Comparison of ENCODE assay signal across 8 mouse cellular contexts in genomic region chr19:6334673-6335457, GRCm38 (mm10). TPM values are rescaled to one million over a fixed set of nuclear protein-coding genes. Genes with fewer than 3 reads are reported as not detected.
DNase-seq lines count a peak whose midpoint lies in the region; ATAC-seq and TF ChIP-seq lines count a peak whose summit lies in the region.

Men1 (plus strand) TSS chr19:6334979.

- TF ChIP-seq EP300 in liver, embryonic 14.5 days (IDR thresholded peaks at IDR 0.05; ENCODE audit: low read depth), result no peak
- TF ChIP-seq EP300 in stomach, postnatal 0 days (optimal IDR thresholded peaks at IDR 0.05), result no peak

- peak within 1 kb of the TSS; percentile 90 for H3K4me2 ChIP-seq in heart, embryonic 15.5 days
- peak within 1 kb of the TSS; percentile 100 for H3K4me2 ChIP-seq in liver, embryonic 14.5 days (ENCODE audit: low read depth)
- H3K4me2 ChIP-seq in neural tube, embryonic 11.5 days (ENCODE audit: low read depth), result peak within 1 kb of the TSS; percentile 90
- H3K4me2 ChIP-seq in stomach, postnatal 0 days (replicated peaks; ENCODE audit: low read depth), result peak within 1 kb of the TSS; percentile 97

- peaks cover 34% of the 10 kb centered on the region for H3K36me3 ChIP-seq in forebrain, embryonic 10.5 days (replicated peaks)
- peaks cover 33% of the 10 kb centered on the region for H3K36me3 ChIP-seq in heart, embryonic 15.5 days
- H3K36me3 ChIP-seq in liver, embryonic 14.5 days (replicated peaks; ENCODE audit: control insufficient read depth, insufficient read depth, low read depth), result peaks cover 6% of the 10 kb centered on the region
- H3K36me3 ChIP-seq in neural tube, embryonic 11.5 days (ENCODE audit: control insufficient read depth, insufficient read depth, low read length), result peaks cover 14% of the 10 kb centered on the region
- H3K36me3 ChIP-seq in stomach, postnatal 0 days (ENCODE audit: control insufficient read depth, insufficient read depth, low read length), result peaks cover 11% of the 10 kb centered on the region; the same call in 1 of the 2 replicates

- ATAC-seq in heart, embryonic 15.5 days (replicated peaks; ENCODE audit: insufficient number of reproducible peaks, insufficient read depth, low FRiP score, low read depth), result peak; percentile 91
- peak; percentile 87 for ATAC-seq in liver, embryonic 14.5 days (ENCODE audit: insufficient read depth)
- peak; percentile 90 for ATAC-seq in neural tube, embryonic 11.5 days (ENCODE audit: insufficient read depth, low FRiP score, low TSS enrichment)
- peak; percentile 92 for ATAC-seq in stomach, postnatal 0 days (ENCODE audit: low FRiP score, low TSS enrichment)

- peak within 1 kb of the TSS; percentile 91 for H3K27ac ChIP-seq in forebrain, embryonic 10.5 days
- H3K27ac ChIP-seq in heart, embryonic 15.5 days, result peak within 1 kb of the TSS; percentile 79
- H3K27ac ChIP-seq in liver, embryonic 14.5 days, result peak within 1 kb of the TSS; percentile 70
- peak within 1 kb of the TSS; percentile 49; the same call in 1 of the 2 replicates for H3K27ac ChIP-seq in neural tube, embryonic 11.5 days (ENCODE audit: low read depth, low read length)
- peak within 1 kb of the TSS; percentile 86 for H3K27ac ChIP-seq in stomach, postnatal 0 days (replicated peaks)

- DNase-seq in CD8-positive naive resting alpha-beta T cell, adult 2 months (ENCODE audit: low read depth in 2 of 2, low spot score in 2 of 2), result peak; percentile 78 to 84
- peak; percentile 94 for DNase-seq in c-Kit-positive CD71-negative TER-119-negative erythroid progenitor cells, embryonic 14.5 days (ENCODE audit: low read depth)
- DNase-seq in forebrain, embryonic 10.5 days (ENCODE audit: extremely low spot score, low spot score), result peak; percentile 95
- peak; percentile 95 to 98 for DNase-seq in kidney, postnatal 25 days
- DNase-seq in liver, embryonic 14.5 days (ENCODE audit: low read depth in 3 of 3, low spot score in 3 of 3), result peak; percentile 89 to 93 (median 91)
- peak; percentile 95 for DNase-seq in neural tube, embryonic 11.5 days (ENCODE audit: low spot score)
- DNase-seq in stomach, postnatal 0 days (ENCODE audit: low spot score), result peak; percentile 93

- H3K27me3 ChIP-seq in forebrain, embryonic 10.5 days (ENCODE audit: poor library complexity, severe bottlenecking), result no peaks in the 10 kb centered on the region
- H3K27me3 ChIP-seq in heart, embryonic 15.5 days, result no peaks in the 10 kb centered on the region
- no peaks in the 10 kb centered on the region for H3K27me3 ChIP-seq in liver, embryonic 14.5 days (ENCODE audit: control insufficient read depth, insufficient read depth, low read length)
- H3K27me3 ChIP-seq in neural tube, embryonic 11.5 days (ENCODE audit: control insufficient read depth, insufficient read depth, low read length), result no peaks in the 10 kb centered on the region
- H3K27me3 ChIP-seq in stomach, postnatal 0 days (ENCODE audit: control insufficient read depth, insufficient read depth, low read length), result no peaks in the 10 kb centered on the region

- peak within 1 kb of the TSS; percentile 87 for H3K9ac ChIP-seq in heart, embryonic 15.5 days
- peak within 1 kb of the TSS; percentile 78 for H3K9ac ChIP-seq in liver, embryonic 14.5 days (replicated peaks)
- peak within 1 kb of the TSS; percentile 70 for H3K9ac ChIP-seq in neural tube, embryonic 11.5 days (ENCODE audit: low read length)
- H3K9ac ChIP-seq in stomach, postnatal 0 days (ENCODE audit: low read length), result peak within 1 kb of the TSS; percentile 84

- under 1% methylated on average over 43 of the region's 43 CpGs for WGBS in forebrain, embryonic 10.5 days
- WGBS in heart, embryonic 15.5 days, result under 1% methylated on average over 43 of the region's 43 CpGs
- under 1% methylated on average over 43 of the region's 43 CpGs for WGBS in liver, embryonic 14.5 days (ENCODE audit: insufficient replicate concordance)
- WGBS in neural tube, embryonic 11.5 days, result under 1% methylated on average over 43 of the region's 43 CpGs
- WGBS in stomach, postnatal 0 days, result under 1% methylated on average over 42 of the region's 43 CpGs

- peak; percentile 46 for TF ChIP-seq CTCF in liver, embryonic 14.5 days (IDR thresholded peaks at IDR 0.05; ENCODE audit: low read depth)
- peak; percentile 71 for TF ChIP-seq CTCF in stomach, postnatal 0 days (IDR thresholded peaks at IDR 0.05; ENCODE audit: low read depth)

- H3K4me3 ChIP-seq in forebrain, embryonic 10.5 days, result peak within 1 kb of the TSS; percentile 86
- H3K4me3 ChIP-seq in heart, embryonic 15.5 days, result peak within 1 kb of the TSS; percentile 92
- peak within 1 kb of the TSS; percentile 87 to 92 for H3K4me3 ChIP-seq in liver, embryonic 14.5 days (ENCODE audit: insufficient read depth in 1 of 2, low read depth in 2 of 2, low read length in 2 of 2)
- peak within 1 kb of the TSS; percentile 63 for H3K4me3 ChIP-seq in neural tube, embryonic 11.5 days (ENCODE audit: low read depth, low read length)
- H3K4me3 ChIP-seq in stomach, postnatal 0 days (ENCODE audit: low read depth, low read length), result peak within 1 kb of the TSS; percentile 77

- H3K9me3 ChIP-seq in forebrain, embryonic 10.5 days, result no peaks in the 10 kb centered on the region
- no peaks in the 10 kb centered on the region for H3K9me3 ChIP-seq in heart, embryonic 15.5 days (replicated peaks)
- no peaks in the 10 kb centered on the region for H3K9me3 ChIP-seq in liver, embryonic 14.5 days (ENCODE audit: control insufficient read depth, low read length)
- H3K9me3 ChIP-seq in neural tube, embryonic 11.5 days (ENCODE audit: control insufficient read depth, low read length), result no peaks in the 10 kb centered on the region
- H3K9me3 ChIP-seq in stomach, postnatal 0 days (ENCODE audit: control insufficient read depth, low read length), result no peaks in the 10 kb centered on the region

- peaks cover 48% of the 10 kb centered on the region for H3K4me1 ChIP-seq in forebrain, embryonic 10.5 days
- peaks cover 36% of the 10 kb centered on the region for H3K4me1 ChIP-seq in heart, embryonic 15.5 days (replicated peaks)
- peaks cover 13 to 24% of the 10 kb centered on the region in 2 experiments for H3K4me1 ChIP-seq in liver, embryonic 14.5 days (replicated peaks; ENCODE audit: control insufficient read depth in 2 of 2, insufficient read depth in 2 of 2, low read length in 1 of 2)
- peaks cover 21% of the 10 kb centered on the region for H3K4me1 ChIP-seq in neural tube, embryonic 11.5 days (ENCODE audit: control insufficient read depth, insufficient read depth, low read length)
- H3K4me1 ChIP-seq in stomach, postnatal 0 days (replicated peaks; ENCODE audit: control insufficient read depth, insufficient read depth), result no peaks in the 10 kb centered on the region

RNA-seq across cellular contexts. Expression of gene Men1, which starts in this region (rescaled TPM):
- polyA plus RNA-seq in forebrain, embryonic 10.5 days (2016; fragmentation: Nextera tagmentation; extraction: Ambion mirVana), result 115 and 130 TPM in 2 replicates
- 36.1 and 50.6 TPM in 2 replicates for polyA plus RNA-seq in heart, embryonic 15.5 days (2015; fragmentation: Nextera tagmentation; extraction: Ambion mirVana)
- polyA plus RNA-seq in liver, embryonic 14.5 days (2012; rRNA removed), result 19.9 and 20.4 TPM in 2 replicates
- polyA plus RNA-seq in liver, embryonic 14.5 days (2014; fragmentation: Nextera tagmentation; extraction: Ambion mirVana), result 12.5 and 13.5 TPM in 2 replicates
- 59.5 and 66.1 TPM in 2 replicates for polyA plus RNA-seq in neural tube, embryonic 11.5 days (2014; fragmentation: Nextera tagmentation; extraction: Ambion mirVana)
- 27.1 and 27.9 TPM in 2 replicates for polyA plus RNA-seq in stomach, postnatal 0 days (2015; fragmentation: Nextera tagmentation; extraction: Ambion mirVana)

Comparison
In these comparisons a context has a peak if more than half of its experiments do, and no peak if none do; other contexts are left out.
1. Peak in every context shown above with its lines: DNase-seq, ATAC-seq, H3K4me3 ChIP-seq and H3K27ac ChIP-seq.